Mouse (Mus musculus) heart, postnatal 0 days (tissue): ENCODE measurements at regions not wholly inside any gene's neighbourhood (a gene's known extent, or its start where the extent isn't known, plus 50 kb on each side); places are given as distances from the start of the nearest gene placed in this dataset.

Source experiments
- CTCF ChIP-seq: IDR thresholded peaks from 2 replicates; pipeline ENCODE4 v1.5.1; 2016; ENCODE audit warnings: antibody characterized with exemption, control low read depth, low read depth
- EP300 ChIP-seq: IDR thresholded peaks from 2 replicates; pipeline ENCODE4 v1.6.1; 2016; ENCODE audit warnings: antibody characterized with exemption, low read depth

- TF ChIP-seq CTCF (no peak), EP300 (no peak)
Measured at GRCm38 (mm10) chr12:15985649-15986048, 168.9 kb upstream of the Trib2 start.
